Mouse (Mus musculus) brown adipose tissue, adult 24 weeks (tissue): ENCODE measurements around the gene Pex3. TPM values are rescaled to one million over a fixed set of nuclear protein-coding genes. Genes with fewer than 3 reads are reported as not detected.

ENCODE experiments used
- H3K27ac ChIP-seq: fragments of 200-500 bp; replicated peaks from 2 replicates; pipeline ENCODE4 v1.5.1; 2012; ENCODE audit warnings: low read depth, mild to moderate bottlenecking, low read length
- H3K4me1 ChIP-seq: fragments of 200-500 bp; 2 replicates; pipeline ENCODE4 v1.6.1; 2012; ENCODE audit warnings: low read length, mixed read lengths; ENCODE audit not compliant: control insufficient read depth, insufficient read depth, insufficient read length
- H3K4me3 ChIP-seq: fragments of 200-500 bp; 2 replicates; pipeline ENCODE4 v1.5.1; 2012; ENCODE audit warnings: low read depth, mild to moderate bottlenecking, low read length, moderate library complexity; ENCODE audit not compliant: insufficient read depth
- polyA plus RNA-seq: library from polyadenylated mRNA; stranded (reverse); fragments of >200 nt; gene quantifications from 2 replicates; pipeline ENCODE4 v1.2.4, GENCODE M21; 2012; ENCODE audit not compliant: missing spikeins, insufficient read depth, insufficient read length

The Pex3 gene
- 51.4 and 80.3 TPM in 2 replicates for polyA plus RNA-seq

GRCm38 (mm10) chr10:13552646-13553497, at the start of gene Pex3, which contains the start of gene Adat2:
Gene Pex3 (minus strand): TSS chr10:13553142.
Gene Adat2 (plus strand): TSS chr10:13552894.
- H3K27ac ChIP-seq, result peak within 1 kb of the TSS; percentile 68
- no peaks in the 10 kb centered on the region; the same call in 1 of the 2 replicates for H3K4me1 ChIP-seq

GRCm38 (mm10) chr10:13600926-13601325, 48.0 kb upstream of the Pex3 start:
- Histone ChIP-seq H3K4me1 (no peaks in the 10 kb centered on the region), H3K4me3 (no peak overlapping the region), H3K27ac (no peak overlapping the region)

More at GRCm38 (mm10) chr10:13552646-13553497, at the start of gene Pex3, which contains the start of gene Adat2:
- peak within 1 kb of the TSS; percentile 86 for H3K4me3 ChIP-seq

GRCm38 (mm10) chr10:13597491-13597890, 44.5 kb upstream of the Pex3 start:
- Histone ChIP-seq H3K27ac (no peak overlapping the region), H3K4me3 (no peak overlapping the region), H3K4me1 (no peaks in the 10 kb centered on the region)

GRCm38 (mm10) chr10:13596866-13597265, 43.9 kb upstream of the Pex3 start:
- H3K4me3 ChIP-seq, result no peak overlapping the region
- H3K27ac ChIP-seq, result no peak overlapping the region
- no peaks in the 10 kb centered on the region for H3K4me1 ChIP-seq

GRCm38 (mm10) chr10:13596073-13596472, 43.1 kb upstream of the Pex3 start:
- no peak overlapping the region for H3K27ac ChIP-seq
- H3K4me3 ChIP-seq, result no peak overlapping the region
- no peaks in the 10 kb centered on the region for H3K4me1 ChIP-seq

GRCm38 (mm10) chr10:13593529-13593928, 40.6 kb upstream of the Pex3 start:
- no peak overlapping the region for H3K27ac ChIP-seq
- H3K4me1 ChIP-seq, result no peaks in the 10 kb centered on the region
- no peak overlapping the region for H3K4me3 ChIP-seq

GRCm38 (mm10) chr10:13592196-13592595, 39.3 kb upstream of the Pex3 start:
- no peaks in the 10 kb centered on the region for H3K4me1 ChIP-seq
- H3K4me3 ChIP-seq, result no peak overlapping the region
- no peak overlapping the region for H3K27ac ChIP-seq

- Histone ChIP-seq H3K27ac (no peak overlapping the region), H3K4me3 (no peak overlapping the region), H3K4me1 (no peaks in the 10 kb centered on the region)
These were observed 35.0 kb upstream of the Pex3 start for GRCm38 (mm10) chr10:13587914-13588313.

GRCm38 (mm10) chr10:13577123-13577522, 24.2 kb upstream of the Pex3 start:
- H3K27ac ChIP-seq, result no peak overlapping the region
- no peak overlapping the region for H3K4me3 ChIP-seq
- H3K4me1 ChIP-seq, result no peaks in the 10 kb centered on the region

- Histone ChIP-seq H3K4me3 (no peak overlapping the region), H3K27ac (no peak overlapping the region), H3K4me1 (no peaks in the 10 kb centered on the region)
These were observed 19.5 kb upstream of the Pex3 start for GRCm38 (mm10) chr10:13572410-13572809.

GRCm38 (mm10) chr10:13572003-13572402, 19.1 kb upstream of the Pex3 start:
- no peak overlapping the region for H3K27ac ChIP-seq
- no peak overlapping the region for H3K4me3 ChIP-seq
- H3K4me1 ChIP-seq, result no peaks in the 10 kb centered on the region

- H3K4me1 ChIP-seq, result no peaks in the 10 kb centered on the region
- no peak overlapping the region for H3K4me3 ChIP-seq
- no peak overlapping the region for H3K27ac ChIP-seq
These were observed 18.0 kb upstream of the Pex3 start for GRCm38 (mm10) chr10:13570697-13571538.

GRCm38 (mm10) chr10:13569818-13570217, 16.9 kb upstream of the Pex3 start:
- Histone ChIP-seq H3K27ac (no peak overlapping the region), H3K4me1 (no peaks in the 10 kb centered on the region), H3K4me3 (no peak overlapping the region)

GRCm38 (mm10) chr10:13566393-13566792, 13.5 kb upstream of the Pex3 start:
- Histone ChIP-seq H3K4me1 (no peaks in the 10 kb centered on the region), H3K4me3 (no peak overlapping the region), H3K27ac (no peak overlapping the region)

GRCm38 (mm10) chr10:13565080-13565448, 12.1 kb upstream of the Pex3 start:
- peak overlapping the region; percentile 41 for H3K4me3 ChIP-seq
- no peak overlapping the region for H3K27ac ChIP-seq
- no peaks in the 10 kb centered on the region for H3K4me1 ChIP-seq
